Mouse (Mus musculus) liver, embryonic 14 days (tissue): Measurements from ENCODE around the gene Sstr5. TPM values are rescaled to one million over a fixed set of nuclear protein-coding genes. Genes with fewer than 3 reads are reported as not detected.

Experiments
- polyA plus RNA-seq: library from polyadenylated mRNA; depleted of rRNA; stranded (reverse); fragments of >200 nt; gene quantifications from 2 replicates; pipeline ENCODE4 v1.2.3, GENCODE M21; 2012; rRNA removed

The Sstr5 gene
- polyA plus RNA-seq = not detected in 2 replicates

GRCm38 (mm10) chr17:25497013-25497412, at the start of gene Sstr5:
Gene Sstr5 (minus strand): TSS chr17:25497288.

DNA sequence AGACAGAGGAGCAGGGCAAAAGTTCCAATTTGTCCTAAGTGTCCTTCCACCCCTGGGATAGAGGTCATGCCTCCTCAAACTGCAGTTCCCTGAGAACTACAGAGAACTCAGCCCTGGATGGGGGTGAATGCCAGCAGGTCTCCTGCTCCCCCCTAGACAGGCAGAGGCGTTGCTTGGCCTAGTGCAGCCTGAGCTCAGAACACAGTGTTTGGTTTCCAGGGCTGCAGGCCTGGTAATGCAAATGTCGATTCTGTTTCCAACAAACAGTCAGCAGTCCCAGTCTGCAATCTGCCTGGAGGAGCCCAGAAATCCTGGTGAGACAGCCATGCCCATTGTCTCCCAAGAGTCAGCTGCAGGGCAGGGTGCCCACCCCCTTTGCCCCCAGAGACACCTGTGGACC, 42.8 kb downstream of the Sstr5 start, which contains the start of gene Tekt4:
Tekt4 (plus strand) TSS at position 344 of the 400 bp plus-strand sequence.

Other genes starting within 250 kb of the Sstr5 start
- gene Baiap3, start 240.9 kb downstream of the Sstr5 start, polyA plus RNA-seq = 0.23 and 0.25 TPM in 2 replicates
- gene Ube2i, start 222.7 kb downstream of the Sstr5 start, polyA plus RNA-seq = 162 and 191 TPM in 2 replicates
- gene Prss34, start 198.9 kb downstream of the Sstr5 start, polyA plus RNA-seq = 0.67 and 0.69 TPM in 2 replicates
- not detected in 2 replicates for gene Prss28, start 188.6 kb downstream of the Sstr5 start, polyA plus RNA-seq
- gene Prss29, start 178.6 kb downstream of the Sstr5 start, polyA plus RNA-seq = not detected in 2 replicates
- 0.02 TPM in 1 of 2 replicates, not detected in the other for gene Tpsab1, start 151.7 kb downstream of the Sstr5 start, polyA plus RNA-seq
- 0.07 and 0.16 TPM in 2 replicates for gene Tpsb2, start 131.0 kb downstream of the Sstr5 start, polyA plus RNA-seq
- 0.28 and 0.70 TPM in 2 replicates for gene Tpsg1, start 128.0 kb downstream of the Sstr5 start, polyA plus RNA-seq
- gene Cacna1h, start 63.5 kb downstream of the Sstr5 start, polyA plus RNA-seq = 1.0 and 1.3 TPM in 2 replicates
- gene Tekt4, start 42.7 kb downstream of the Sstr5 start, polyA plus RNA-seq = 0.06 TPM in 1 of 2 replicates, not detected in the other
- gene Sox8, start 73.4 kb upstream of the Sstr5 start, polyA plus RNA-seq = 0.01 and 0.15 TPM in 2 replicates
- gene Lmf1, start 81.8 kb upstream of the Sstr5 start, polyA plus RNA-seq = 3.2 and 4.0 TPM in 2 replicates
- gene Gng13, start 219.9 kb upstream of the Sstr5 start, polyA plus RNA-seq = 0.07 and 0.24 TPM in 2 replicates
- gene Chtf18, start 230.1 kb upstream of the Sstr5 start, polyA plus RNA-seq = 17.4 and 17.9 TPM in 2 replicates
- gene Rpusd1, start 230.4 kb upstream of the Sstr5 start, polyA plus RNA-seq = 7.9 and 9.7 TPM in 2 replicates
- gene Mslnl, start 238.8 kb upstream of the Sstr5 start, polyA plus RNA-seq = 0.01 TPM in 1 of 2 replicates, not detected in the other